Mouse (Mus musculus) thymus, adult 2 months (tissue): ENCODE results near the gene Irf5. TPM values are rescaled to one million over a fixed set of nuclear protein-coding genes. Genes with fewer than 3 reads are reported as not detected.

ENCODE experiments used
- DNase-seq: peaks from one replicate; pipeline ENCODE4 v3.0.0; 2021
- H3K27ac ChIP-seq: fragments of 200-500 bp; 2 replicates; pipeline ENCODE4 v1.5.1; 2012; ENCODE audit warnings: low read length, control low read depth; ENCODE audit not compliant: control insufficient read depth, insufficient read depth
- H3K27me3 ChIP-seq: fragments of 200-500 bp; 2 replicates; pipeline ENCODE4 v1.6.1; 2012; ENCODE audit warnings: mild to moderate bottlenecking, low read length, moderate library complexity, mixed read lengths; ENCODE audit not compliant: control insufficient read depth, insufficient read depth
- H3K36me3 ChIP-seq: fragments of 200-500 bp; 2 replicates; pipeline ENCODE4 v1.6.1; 2012; ENCODE audit warnings: mild to moderate bottlenecking, low read length, moderate library complexity; ENCODE audit not compliant: control insufficient read depth, insufficient read depth
- H3K4me1 ChIP-seq: fragments of 200-500 bp; replicated peaks from 2 replicates; pipeline ENCODE4 v1.6.1; 2012; ENCODE audit warnings: low read length; ENCODE audit not compliant: control insufficient read depth, insufficient read depth
- H3K4me3 ChIP-seq: fragments of 200-500 bp; 2 replicates; pipeline ENCODE4 v1.5.1; 2012; ENCODE audit warnings: mild to moderate bottlenecking, low read length, control low read depth, moderate library complexity; ENCODE audit not compliant: control insufficient read depth, insufficient read depth
- CTCF ChIP-seq: fragments of 200-500 bp; IDR thresholded peaks from 2 replicates; pipeline ENCODE4 v1.5.1; 2012; ENCODE audit warnings: mild to moderate bottlenecking, control low read depth, low read length, moderate library complexity, borderline replicate concordance; ENCODE audit not compliant: control insufficient read depth, poor library complexity, insufficient read depth; ENCODE audit errors: extremely low read depth
- POLR2A ChIP-seq: fragments of 200-500 bp; IDR thresholded peaks from 2 replicates; pipeline ENCODE4 v1.6.1; 2012; ENCODE audit warnings: mild to moderate bottlenecking, low read length, control low read depth, moderate library complexity; ENCODE audit not compliant: control insufficient read depth, poor library complexity, insufficient read depth; ENCODE audit errors: extremely low read depth
- WGBS: fragments of 180-500 bp; shearing (Covaris S2); methylation state at CpG from one replicate; pipeline ENCODE4 v1.1.7; 2018; 5-methylcytosine and 5-hydroxymethylcytosine counted together
- polyA plus RNA-seq: library from polyadenylated mRNA; depleted of rRNA; stranded (reverse); fragments of >200 nt; gene quantifications from 2 replicates; pipeline ENCODE4 v1.2.3, GENCODE M21; 2012

The Irf5 gene
- polyA plus RNA-seq, 1 experiment, result 46.4 TPM

DNA sequence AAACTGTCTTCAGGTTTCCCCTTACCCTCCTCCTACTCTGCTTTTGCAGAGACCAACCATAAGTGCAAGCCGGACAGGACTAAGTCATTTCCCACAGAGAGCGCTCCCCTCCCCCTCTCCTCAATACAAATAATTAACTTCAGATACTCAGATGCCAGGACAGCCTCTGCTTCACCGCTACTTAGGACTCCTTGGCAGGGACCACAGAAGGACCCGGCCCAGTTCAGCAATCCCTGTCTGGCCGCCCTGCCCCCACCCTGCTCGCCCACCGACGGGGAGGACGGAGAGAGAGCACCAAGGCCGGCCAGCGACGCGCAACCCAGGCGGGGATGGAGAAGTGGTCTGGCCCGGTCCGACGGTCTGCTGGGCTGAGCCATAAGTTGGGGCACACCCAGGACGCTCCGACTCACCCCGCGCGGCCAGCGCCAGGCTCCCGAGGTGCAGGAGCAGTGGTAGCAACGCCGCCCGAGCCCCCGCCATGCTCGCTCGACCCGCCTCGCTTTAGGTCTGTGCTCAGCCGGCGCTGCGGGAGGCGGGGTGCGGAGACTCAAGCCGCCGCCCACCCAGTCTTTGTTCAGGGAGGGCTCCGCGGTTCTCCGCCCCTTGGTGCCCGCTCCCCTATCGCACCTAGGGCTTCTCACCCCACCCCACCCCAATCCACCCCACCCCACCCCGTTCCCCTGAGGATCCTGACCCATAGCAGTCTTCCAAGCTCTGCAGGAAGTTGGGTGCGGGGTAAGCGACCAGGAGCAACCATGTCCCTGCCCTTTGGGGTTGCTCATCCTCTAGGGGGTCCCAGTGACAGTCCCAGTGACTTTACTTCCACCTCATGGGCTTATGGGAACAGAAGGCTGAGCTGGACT is 18.7 kb upstream of the Irf5 start, which contains the start of gene Kcp:
Gene Kcp, minus strand, starts transcription at position 506 of the 863 bp plus-strand sequence.
- no peak within 1 kb of the TSS for H3K4me3 ChIP-seq
- WGBS, result 5% methylated on average over 47 of the region's 47 CpGs
- H3K4me1 ChIP-seq, result 0 out of 2 replicates have a peak, but pooled peaks cover under 1% of the 10 kb centered on the region
- TF ChIP-seq CTCF (no peak), POLR2A (no peak)
- H3K36me3 ChIP-seq, result no peaks in the 10 kb centered on the region
- DNase-seq, result no peak
- peaks cover 6% of the 10 kb centered on the region; the same call in 1 of the 2 replicates for H3K27me3 ChIP-seq
- no peak within 1 kb of the TSS for H3K27ac ChIP-seq

- no peak for TF ChIP-seq POLR2A
- no peak for DNase-seq
These were observed 17.3 kb upstream of the Irf5 start for GRCm38 (mm10) chr6:29509086-29509485.

DNA sequence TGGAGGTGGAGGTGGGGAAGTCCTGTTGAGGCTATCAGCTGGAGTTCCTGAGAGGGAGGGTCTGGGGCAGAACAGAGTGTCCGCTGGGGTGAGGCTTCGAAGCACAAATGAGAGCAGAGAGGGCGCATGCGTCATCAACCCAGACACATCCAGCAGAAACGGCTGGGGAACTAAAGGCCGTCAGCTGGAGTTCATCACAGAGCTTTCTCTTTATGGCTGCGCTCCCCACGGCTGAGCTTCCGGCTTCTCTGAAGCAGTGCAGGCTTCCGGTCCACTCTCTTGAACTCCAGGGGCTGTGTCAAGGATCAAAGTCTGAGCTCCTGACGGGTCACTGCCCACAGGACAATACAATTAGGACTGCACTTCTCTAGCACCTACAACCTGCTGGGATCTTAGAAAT is 13.1 kb upstream of the Irf5 start:
- DNase-seq, result peak; percentile 16
- Histone ChIP-seq H3K27ac (no peak overlapping the region), H3K36me3 (no peaks in the 10 kb centered on the region), H3K27me3 (peaks cover under 1% of the 10 kb centered on the region; the same call in 1 of the 2 replicates), H3K4me1 (peaks cover 7% of the 10 kb centered on the region), H3K4me3 (no peak overlapping the region)
- under 1% methylated on average over 11 of the region's 11 CpGs for WGBS
- TF ChIP-seq POLR2A, result no peak
- TF ChIP-seq CTCF, result no peak

More at GRCm38 (mm10) chr6:29509086-29509485, 17.3 kb upstream of the Irf5 start:
- Histone ChIP-seq H3K27me3 (peaks cover 6% of the 10 kb centered on the region; the same call in 1 of the 2 replicates), H3K36me3 (no peaks in the 10 kb centered on the region), H3K27ac (no peak overlapping the region), H3K4me3 (no peak overlapping the region), H3K4me1 (peaks cover 7% of the 10 kb centered on the region)
- 87% methylated on average over 2 of the region's 2 CpGs for WGBS

- Histone ChIP-seq H3K4me3 (no peak overlapping the region), H3K27ac (no peak overlapping the region), H3K4me1 (peaks cover 7% of the 10 kb centered on the region), H3K27me3 (no peaks in the 10 kb centered on the region), H3K36me3 (no peaks in the 10 kb centered on the region)
- DNase-seq, result peak; percentile 68
- no peak for TF ChIP-seq POLR2A
- peak; percentile 91; the same call in 1 of the 2 replicates for TF ChIP-seq CTCF
- 7% methylated on average over 5 of the region's 5 CpGs for WGBS
These were observed 9.3 kb upstream of the Irf5 start for GRCm38 (mm10) chr6:29517139-29517538.

DNA sequence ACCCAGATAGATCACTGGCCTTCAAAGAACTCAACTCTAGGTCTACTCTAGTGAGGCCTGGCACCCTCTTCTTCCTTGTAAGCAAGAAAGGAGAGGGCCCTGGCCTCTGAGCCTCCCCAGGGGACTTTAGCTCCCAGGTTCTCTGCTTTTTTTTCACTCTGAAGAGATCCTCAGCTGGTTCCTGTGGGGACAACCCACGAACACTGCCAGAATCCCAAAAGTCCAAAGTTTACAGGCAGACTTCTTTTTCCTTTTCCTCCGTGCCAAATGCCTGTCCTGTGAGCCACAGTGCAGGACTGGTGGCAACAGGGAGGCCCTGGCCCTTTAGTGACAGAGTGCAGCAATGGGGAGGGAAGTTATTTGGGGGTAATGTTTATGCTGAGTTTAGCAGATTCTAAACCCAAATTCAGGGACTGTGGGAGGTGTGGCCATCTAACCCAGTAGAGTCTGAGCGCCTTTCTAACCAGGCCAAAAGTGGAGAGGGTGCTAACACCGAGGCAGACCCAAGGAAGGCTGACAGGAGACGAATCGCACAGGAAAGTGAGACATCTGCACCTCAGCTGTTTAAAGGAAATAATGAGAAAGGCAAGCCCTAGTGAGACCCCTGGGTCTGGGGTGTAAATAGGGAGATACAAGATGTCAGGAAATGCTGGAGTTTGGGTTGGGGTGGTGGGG is 3.7 kb upstream of the Irf5 start:
- peaks cover 15% of the 10 kb centered on the region for H3K4me1 ChIP-seq
- H3K27me3 ChIP-seq, result peaks cover 12% of the 10 kb centered on the region
- TF ChIP-seq CTCF (no peak), POLR2A (no peak)
- 79% methylated on average over 6 of the region's 6 CpGs for WGBS
- no peak overlapping the region for H3K4me3 ChIP-seq
- H3K36me3 ChIP-seq, result no peaks in the 10 kb centered on the region
- DNase-seq, result no peak
- H3K27ac ChIP-seq, result peak overlapping the region; percentile 31; the same call in 1 of the 2 replicates

GRCm38 (mm10) chr6:29523301-29524033 is 3.0 kb upstream of the Irf5 start:
- Histone ChIP-seq H3K27ac (peak overlapping the region; percentile 45; the same call in 1 of the 2 replicates), H3K27me3 (peaks cover 19% of the 10 kb centered on the region), H3K4me3 (no peak overlapping the region), H3K36me3 (no peaks in the 10 kb centered on the region), H3K4me1 (peaks cover 20% of the 10 kb centered on the region)
- TF ChIP-seq CTCF (no peak), POLR2A (no peak)
- 49% methylated on average over 12 of the region's 12 CpGs for WGBS
- DNase-seq, result no peak
